Mouse (Mus musculus): ENCODE measurements at regions not wholly inside any gene's neighbourhood (a gene's known extent, or its start where the extent isn't known, plus 50 kb on each side); places are given as distances from the start of the nearest gene placed in this dataset.
"Not testable (repeated sequence)": the region's sequence is repeated elsewhere in the genome, so short reads cannot be mapped to it uniquely, and the experiment has no call there.

- peak; percentile 21 to 88 for DNase-seq (ENCODE audit: low spot score in 2 of 2)
Measured at GRCm38 (mm10) chr10:130594046-130594734, 97.0 kb upstream of the Vmn2r87 start.

GRCm38 (mm10) chr10:130566426-130566825 is 69.2 kb upstream of the Vmn2r87 start:
- DNase-seq (ENCODE audit: low spot score in 2 of 2) = not testable (repeated sequence)

GRCm38 (mm10) chr10:130548570-130548969 is 51.4 kb upstream of the Vmn2r87 start:
- DNase-seq (ENCODE audit: low spot score in 2 of 2) = no peak
